Mouse (Mus musculus) A20 (cell line): ENCODE data around the gene Sesn3.

Experiments
- DNase-seq: peaks from one replicate; pipeline ENCODE4 v3.0.0-alpha.2; 2011; ENCODE audit warnings: low read depth, low spot score

Gene Sesn3

GRCm38 (mm10) chr9:14354852-14355251 is 80.0 kb downstream of the Sesn3 start:
- no peak for DNase-seq

- no peak for DNase-seq
Measured at GRCm38 (mm10) chr9:14357033-14357432, 82.2 kb downstream of the Sesn3 start.

GRCm38 (mm10) chr9:14362068-14362768 is 87.4 kb downstream of the Sesn3 start:
- DNase-seq, result no peak

- peak; percentile 61 for DNase-seq
Measured at GRCm38 (mm10) chr9:14363540-14363939, 88.7 kb downstream of the Sesn3 start.

GRCm38 (mm10) chr9:14364719-14365118 is 89.9 kb downstream of the Sesn3 start:
- DNase-seq, result no peak

GRCm38 (mm10) chr9:14365481-14366125 is 90.7 kb downstream of the Sesn3 start:
- no peak for DNase-seq

GRCm38 (mm10) chr9:14367850-14368249 is 93.0 kb downstream of the Sesn3 start:
- DNase-seq, result no peak

- DNase-seq, result no peak
Measured at GRCm38 (mm10) chr9:14369271-14369670, 94.4 kb downstream of the Sesn3 start.

GRCm38 (mm10) chr9:14372440-14372839 is 97.6 kb downstream of the Sesn3 start:
- DNase-seq, result no peak

GRCm38 (mm10) chr9:14376149-14376548 is 101.3 kb downstream of the Sesn3 start:
- DNase-seq, result peak; percentile 10

- DNase-seq, result no peak
Measured at GRCm38 (mm10) chr9:14378151-14378550, 103.3 kb downstream of the Sesn3 start.

- DNase-seq, result no peak
Measured at GRCm38 (mm10) chr9:14379769-14380385, 105.0 kb downstream of the Sesn3 start.

- DNase-seq, result peak; percentile 93
Measured at GRCm38 (mm10) chr9:14380386-14381285, 105.8 kb downstream of the Sesn3 start.

- DNase-seq, result no peak
Measured at GRCm38 (mm10) chr9:14381353-14382055, 106.6 kb downstream of the Sesn3 start, which contains the start of gene Endod1. TSS of gene Endod1 (minus strand) at chr9:14381507.

GRCm38 (mm10) chr9:14382256-14382791 is 107.5 kb downstream of the Sesn3 start:
- DNase-seq, result no peak
